Mouse (Mus musculus) T-cell, adult 2 months (primary cell): ENCODE data around the gene March6.
A peak's percentile ranks its signal among the peaks of the same experiment; 100 is the strongest.

Experiments used
- DNase-seq: peaks from one replicate; pipeline ENCODE4 v3.0.0; 2022; ENCODE audit warnings: low spot score

The March6 gene

DNA sequence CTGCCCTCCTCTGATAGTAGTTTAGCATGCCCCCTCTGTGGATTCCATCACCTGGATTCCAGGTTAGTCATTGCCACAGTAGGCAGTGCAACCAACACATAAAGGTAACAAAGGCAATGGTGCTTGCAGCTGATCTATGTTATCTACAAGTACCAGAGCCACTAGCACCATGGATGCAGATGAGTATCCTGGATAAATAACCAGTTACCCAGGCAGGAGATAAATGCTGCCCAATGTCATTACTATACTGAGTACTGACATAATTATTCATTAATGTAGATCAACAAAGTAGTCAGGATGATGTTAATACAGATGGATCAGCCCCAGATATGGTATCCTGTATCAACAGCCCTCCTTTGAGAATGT lies 19.5 kb downstream of the March6 start:
- no peak for DNase-seq

DNA sequence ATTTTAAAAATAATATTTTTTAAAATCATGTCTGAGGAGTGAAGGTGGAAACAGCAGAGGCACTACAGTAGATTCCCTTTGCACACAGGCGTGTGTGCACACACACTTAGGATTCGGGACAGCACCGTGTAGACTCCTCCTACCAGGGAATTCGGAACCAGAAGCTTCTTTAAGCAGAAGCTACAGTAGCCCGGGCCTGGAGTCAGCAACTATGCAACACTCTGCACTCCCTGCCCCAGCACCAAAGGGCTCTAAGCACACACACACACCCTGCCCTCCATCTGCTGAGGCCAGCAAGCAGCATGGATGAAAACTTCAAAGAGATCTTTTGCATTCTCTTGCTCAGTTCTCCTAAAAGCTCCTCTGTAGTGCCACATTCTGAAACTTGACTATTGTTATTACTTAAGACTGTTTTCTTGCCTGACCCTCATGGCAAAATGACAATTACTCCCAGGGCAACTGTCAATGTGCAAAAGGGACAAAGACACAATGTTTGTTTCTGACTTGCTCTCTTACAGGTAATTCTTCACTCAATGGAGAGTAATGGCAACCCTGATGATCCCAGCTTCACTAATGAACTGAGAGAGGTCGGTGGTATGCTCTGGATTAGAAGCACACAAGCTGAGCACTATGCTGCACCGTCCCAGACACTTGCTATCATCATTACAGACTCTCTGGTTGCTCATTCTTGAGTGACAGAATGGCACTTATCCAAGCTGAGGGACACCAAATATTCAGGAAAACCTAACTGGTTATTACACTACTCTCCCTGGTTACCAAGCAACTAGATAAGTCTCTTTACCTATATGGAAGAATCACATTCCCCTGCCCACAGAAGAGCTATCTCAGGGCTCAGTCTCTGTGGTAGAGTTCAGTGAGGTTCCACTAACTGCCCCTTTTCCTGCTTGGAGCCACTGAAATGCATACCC lies 20.1 kb downstream of the March6 start:
- no peak for DNase-seq

DNA sequence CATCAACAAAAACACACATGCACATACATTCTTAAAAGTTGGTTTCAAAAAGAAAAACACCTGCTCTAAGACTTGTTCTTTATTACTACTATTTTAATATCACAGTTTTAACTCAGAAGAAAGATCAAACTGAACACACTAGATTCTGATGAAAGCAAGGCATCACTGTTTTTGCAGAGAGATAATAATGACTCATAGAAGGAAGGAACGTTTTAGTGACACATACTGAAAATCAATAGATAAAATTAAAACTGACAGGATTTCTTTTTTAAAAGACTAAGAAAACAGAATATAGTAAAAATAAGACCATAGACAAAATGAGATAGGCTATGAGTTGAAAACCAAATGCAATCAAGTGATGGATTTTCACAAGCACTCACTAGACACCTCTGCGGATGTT lies 25.8 kb downstream of the March6 start:
- no peak for DNase-seq

DNA sequence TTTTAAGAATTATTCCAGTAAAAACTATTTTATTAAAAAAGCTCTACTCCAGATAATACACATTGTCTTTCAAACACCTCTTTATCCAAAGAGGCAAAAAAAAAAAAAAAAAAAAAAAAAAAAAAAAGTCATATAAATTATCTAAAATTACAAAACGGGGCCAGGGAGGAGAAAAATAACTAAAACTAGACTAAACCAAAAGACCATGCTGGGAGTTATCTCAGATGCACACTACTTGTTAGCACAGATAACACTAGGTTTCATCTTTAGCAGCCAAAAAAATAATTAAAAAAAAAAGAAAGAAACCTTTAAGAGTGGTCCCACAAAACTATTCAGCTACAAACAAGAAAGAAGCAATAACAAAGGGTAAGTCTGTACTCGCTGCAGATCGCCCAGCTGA lies 27.4 kb downstream of the March6 start:
- no peak for DNase-seq

DNA sequence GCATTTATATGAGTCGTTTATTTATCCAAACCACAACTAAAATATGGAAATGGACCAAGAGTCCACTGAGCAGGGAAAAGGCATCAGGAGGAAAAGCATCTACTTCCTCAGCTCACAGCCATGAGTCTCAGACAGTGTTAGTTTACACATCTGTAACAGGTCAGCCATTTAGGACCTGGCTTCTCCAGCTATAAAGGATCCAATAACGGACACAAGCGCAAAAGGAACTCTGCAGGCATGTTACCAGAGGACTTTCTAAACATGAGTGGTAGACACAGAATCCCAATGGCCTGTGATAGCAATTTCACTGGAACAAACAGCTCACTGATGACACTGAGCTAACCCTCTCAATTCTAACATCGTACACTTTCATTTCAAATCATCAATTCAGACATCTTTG lies 27.9 kb downstream of the March6 start:
- no peak for DNase-seq

DNA sequence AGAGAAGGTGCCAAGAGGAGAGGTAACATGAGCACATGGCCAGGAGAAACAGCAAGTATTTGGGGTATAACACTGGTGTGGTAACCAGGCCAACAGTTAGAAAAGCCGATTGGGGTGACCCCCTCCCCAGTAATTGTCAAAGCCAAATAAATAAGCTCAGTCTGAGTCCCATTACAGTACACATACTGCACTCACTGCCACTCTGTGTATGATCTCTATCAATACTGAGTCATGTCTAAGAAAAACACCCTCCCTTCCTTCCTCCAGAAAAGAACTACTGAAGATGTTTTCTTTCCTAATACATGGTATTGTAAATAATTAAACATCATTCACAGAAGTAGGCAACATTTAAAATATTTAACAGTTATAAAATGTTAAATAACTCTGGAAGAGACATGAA lies 28.5 kb downstream of the March6 start:
- no peak for DNase-seq

DNA sequence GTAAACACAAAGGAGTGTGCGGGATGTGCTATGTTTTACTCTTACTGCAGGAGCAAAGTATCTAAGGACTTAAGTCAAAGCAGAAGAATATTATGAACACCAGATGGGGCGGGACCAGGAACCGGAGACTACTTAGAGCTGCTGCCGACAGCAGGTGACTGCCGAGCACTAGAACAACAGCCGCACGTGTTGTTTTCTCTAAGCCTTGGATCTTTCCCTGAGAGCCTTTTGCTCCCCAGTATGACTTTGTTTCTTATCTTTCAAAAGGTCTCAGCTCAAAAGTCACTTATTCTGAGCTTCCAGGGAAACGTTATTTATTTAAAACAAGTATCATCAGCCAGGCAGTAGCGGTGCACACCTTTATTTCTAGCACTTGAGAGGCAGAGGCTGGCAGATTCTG lies 36.0 kb downstream of the March6 start:
- DNase-seq = no peak

DNA sequence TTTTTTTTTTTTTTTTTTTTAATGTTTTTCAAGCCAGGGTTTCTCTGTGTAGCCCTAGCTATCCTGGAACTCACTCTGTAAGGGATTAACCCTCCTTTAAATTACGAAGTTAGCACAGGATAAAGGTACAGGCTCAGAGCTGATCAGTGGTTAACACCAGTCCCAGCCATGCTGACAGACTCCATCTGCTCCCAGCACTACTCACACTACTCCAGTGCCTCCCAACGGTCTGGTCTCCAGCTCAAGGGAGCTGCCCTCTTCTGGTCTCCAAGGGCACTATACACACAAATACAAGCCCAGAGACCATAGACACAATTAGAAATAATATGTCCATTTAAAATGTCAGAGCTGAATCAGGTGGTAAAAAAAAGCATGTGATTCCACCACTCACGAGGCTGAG lies 36.5 kb downstream of the March6 start:
- no peak for DNase-seq

DNA sequence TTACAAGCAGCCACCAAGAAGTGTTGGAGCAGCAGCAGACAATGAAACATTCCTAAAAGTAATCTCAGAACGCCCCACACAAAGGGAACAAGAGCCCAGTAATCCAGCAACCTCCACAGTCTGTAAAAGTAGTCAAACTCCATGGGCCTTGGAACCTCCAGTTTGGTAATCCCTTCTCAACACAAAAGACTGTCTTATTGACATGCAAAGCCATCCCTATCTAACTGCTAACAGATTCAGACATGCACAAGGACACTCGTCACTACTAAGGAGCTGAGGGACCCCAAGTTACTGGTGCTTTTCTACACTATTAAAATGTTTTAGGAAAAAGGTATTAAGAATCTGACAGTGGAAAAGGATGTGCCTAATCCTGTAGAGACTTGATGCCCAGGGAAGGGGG lies 43.4 kb downstream of the March6 start:
- no peak for DNase-seq

DNA sequence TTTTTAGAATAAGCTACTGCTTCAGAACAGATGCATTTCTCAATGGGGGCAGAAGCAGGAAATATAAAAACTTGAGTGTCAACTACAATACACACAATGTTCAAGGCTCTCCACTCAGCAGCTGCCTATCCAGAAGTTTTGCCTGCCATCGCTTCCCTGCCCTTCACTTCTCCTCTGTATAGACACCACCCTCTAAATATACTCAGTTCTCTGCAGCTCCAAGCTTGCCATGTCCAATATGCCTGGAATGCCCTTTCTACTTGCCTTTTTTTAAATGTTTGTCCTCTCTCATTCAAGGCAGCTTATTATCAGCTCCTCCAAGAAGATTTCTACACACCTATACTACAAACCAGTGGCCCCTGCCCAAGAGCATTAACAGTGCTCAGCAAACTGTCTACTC lies 54.2 kb downstream of the March6 start:
- DNase-seq = no peak

DNA sequence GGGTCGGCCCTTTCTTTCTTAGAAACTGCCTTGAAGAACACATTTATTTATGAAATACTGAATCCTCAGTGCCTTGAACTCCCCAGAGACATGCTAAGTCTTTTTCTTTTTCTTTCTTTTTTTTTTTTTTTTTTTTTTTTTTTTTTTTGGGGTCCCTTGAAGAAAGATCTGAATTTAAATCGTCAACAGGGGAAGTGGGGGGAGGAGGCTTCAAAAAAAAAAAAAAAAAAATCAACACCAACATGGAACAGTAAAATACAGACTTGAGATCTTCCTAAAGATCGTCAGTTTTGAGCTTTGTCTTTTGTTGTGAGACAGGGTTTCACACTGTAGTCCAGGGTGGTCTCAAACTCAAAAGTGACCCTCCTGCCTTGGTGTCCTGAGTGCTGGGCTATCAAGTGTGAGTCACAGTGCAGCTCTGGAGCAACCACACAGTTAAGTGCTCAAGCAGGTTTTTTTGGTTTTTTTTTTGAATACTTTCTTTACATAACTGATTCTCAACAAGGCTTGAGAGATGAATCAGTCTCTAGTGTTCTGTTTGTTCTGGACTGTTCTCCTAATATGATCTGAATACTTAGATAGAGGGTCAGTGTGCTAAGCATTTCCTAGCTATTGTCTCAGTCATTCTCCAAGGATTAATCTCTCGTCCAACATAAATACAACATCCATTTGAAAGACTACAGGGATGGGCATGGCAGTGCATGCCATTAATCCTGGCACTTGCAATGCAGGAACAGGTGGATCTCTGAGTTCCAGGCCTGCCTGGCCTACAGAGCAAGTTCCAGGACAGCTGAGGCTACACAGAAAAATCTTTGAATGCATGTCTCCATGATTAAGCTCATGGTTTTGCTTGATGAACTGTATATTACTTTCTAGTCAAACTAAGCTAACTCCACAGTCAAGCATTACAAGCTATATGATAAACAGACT lies 57.9 kb downstream of the March6 start:
- no peak for DNase-seq

DNA sequence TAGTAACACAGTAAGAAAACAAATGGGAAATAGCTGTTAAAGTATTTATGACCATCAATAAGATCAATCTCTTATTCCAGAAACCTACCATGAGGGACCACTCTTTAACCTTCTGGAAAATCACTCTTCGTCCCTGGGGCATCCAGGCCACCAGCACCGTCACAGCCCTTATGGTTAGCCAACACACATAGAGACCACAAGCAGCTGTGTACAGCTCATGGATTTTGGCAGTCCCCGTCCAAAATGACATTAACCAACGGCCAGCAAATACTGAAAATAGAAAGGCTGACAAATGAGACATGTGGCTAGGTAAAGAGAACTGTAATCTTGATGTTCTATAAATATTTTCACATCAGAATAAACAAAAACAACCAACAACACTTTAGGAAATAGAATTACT lies 59.3 kb downstream of the March6 start:
- DNase-seq = no peak

DNA sequence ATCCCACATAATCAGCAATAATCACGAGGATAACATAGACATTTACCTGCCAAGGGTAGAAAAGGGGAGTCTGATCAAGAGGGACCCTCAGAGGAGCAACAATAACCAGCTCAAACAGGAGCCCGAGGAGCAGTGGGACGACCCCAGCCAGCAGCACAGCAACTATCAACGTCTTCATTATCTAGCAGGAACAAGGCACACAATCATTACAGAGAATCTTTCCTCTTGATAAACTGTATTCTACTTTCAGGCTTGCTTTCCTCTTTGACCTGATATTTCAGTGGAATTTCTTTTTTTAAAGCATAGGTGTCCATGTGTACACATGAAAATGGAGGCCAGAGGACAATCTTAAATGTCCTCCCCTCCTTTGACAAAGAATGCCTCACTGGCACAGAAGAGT lies 61.4 kb downstream of the March6 start:
- DNase-seq = no peak

DNA sequence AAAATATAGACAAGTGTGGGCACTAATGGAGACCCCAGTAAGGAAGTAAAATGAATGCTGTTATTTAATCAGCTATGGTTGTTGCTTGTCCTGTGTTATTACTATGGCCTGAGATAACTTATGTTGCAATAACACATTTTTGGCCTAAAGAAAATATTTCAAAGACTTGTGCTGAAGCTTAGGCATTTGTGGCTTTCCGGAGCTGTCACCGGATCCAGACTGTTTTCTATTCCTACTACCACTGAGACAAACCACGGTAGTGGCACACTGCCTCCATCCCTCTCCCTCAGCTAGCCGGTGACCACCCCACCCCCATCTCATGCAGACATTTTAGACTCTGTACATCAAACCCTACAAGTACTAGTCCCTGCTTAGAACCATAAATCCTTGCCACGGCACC lies 62.0 kb downstream of the March6 start:
- no peak for DNase-seq

DNA sequence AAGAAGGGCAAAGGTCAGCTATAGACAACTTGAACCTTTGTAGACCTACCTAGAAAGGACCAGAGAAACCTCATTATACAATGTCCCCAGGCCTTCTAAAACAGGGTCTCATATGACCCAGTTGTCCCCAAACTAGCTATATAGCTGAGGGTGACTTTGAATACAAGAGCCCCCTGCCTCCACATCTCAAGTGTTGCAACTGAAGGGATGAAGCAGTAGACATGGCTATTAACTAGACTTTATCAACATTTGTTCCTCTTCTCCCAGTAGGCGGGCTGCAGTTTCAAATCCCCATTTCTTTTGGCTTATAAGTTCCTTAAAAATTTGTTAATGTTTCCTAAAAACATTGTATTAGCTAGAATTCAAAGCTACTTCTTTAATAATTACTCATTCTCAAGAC lies 64.1 kb downstream of the March6 start:
- DNase-seq = no peak

DNA sequence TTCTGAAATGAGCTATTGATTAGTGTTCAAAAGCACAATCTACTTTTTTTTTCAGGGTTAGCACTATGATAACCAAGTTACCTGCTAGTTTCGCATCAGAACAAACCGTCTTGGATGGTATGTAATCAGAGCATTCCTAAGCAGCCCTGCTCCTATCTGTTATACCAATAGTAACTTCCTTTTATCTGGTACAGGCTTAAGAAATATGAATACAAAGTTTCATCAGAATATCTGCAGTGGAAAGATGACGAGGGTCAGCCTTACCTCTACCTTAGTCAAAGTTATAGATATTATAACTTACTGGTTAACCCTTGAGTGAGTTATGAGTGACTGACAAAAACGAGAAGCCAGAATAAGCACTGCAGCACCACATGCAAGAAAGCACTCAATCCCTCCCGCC lies 64.6 kb downstream of the March6 start:
- DNase-seq = no peak

DNA sequence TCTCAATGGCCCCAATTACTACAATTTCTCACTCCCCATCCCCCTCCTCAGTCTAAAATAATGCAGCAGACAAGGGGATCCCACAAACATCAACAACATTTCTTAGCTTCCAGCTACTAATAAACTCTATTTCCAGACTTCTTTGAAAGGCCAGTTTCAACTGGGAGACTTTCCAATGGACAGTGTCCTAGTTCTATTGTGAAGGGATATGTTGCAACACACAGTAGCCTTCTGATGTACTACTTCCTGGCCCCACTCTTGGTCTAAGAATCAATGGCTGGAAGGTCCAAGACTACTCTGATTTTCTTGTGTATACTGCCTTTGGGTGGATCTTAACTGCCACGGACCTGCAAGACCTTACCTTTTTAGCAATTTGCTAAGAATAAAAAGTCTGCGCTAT lies 65.0 kb downstream of the March6 start:
- DNase-seq = no peak

DNA sequence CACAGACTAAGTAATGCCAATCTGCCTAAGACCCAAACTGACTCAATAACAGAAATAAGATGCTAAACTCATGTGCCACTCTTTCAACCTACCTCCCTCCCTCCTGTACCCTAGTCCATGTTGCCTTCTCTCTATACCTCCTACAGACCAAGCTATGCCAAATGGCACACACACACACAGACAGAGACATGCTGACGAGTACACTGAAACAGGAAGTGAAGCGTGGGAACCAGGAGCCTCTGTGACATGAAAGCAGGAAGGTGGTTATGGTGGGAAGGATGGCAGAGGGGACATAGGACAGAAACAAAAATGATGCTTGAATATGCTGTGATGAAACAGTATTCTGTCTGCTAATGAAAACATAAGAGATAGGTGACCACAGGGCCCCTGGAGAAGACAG lies 70.3 kb downstream of the March6 start:
- DNase-seq = peak; percentile 28

DNA sequence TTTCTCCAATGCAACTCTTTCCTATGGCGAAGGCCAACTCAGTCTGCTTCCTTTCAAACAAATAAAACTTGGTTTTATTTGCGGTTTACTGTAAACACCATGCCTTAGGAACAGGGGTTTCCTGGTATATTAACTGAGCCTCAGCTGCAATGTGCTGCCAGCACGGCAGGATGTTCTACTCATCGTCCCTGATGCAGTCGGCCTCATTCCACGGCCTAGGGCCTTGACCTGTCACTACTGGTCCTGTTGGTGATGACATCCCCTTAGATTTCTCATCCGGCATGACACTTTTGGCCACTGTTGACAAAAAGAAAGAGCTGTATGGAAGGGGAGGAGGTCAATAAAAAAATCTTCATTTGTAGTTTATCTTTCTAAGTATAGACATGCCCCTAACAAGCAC lies 72.8 kb downstream of the March6 start:
- no peak for DNase-seq

DNA sequence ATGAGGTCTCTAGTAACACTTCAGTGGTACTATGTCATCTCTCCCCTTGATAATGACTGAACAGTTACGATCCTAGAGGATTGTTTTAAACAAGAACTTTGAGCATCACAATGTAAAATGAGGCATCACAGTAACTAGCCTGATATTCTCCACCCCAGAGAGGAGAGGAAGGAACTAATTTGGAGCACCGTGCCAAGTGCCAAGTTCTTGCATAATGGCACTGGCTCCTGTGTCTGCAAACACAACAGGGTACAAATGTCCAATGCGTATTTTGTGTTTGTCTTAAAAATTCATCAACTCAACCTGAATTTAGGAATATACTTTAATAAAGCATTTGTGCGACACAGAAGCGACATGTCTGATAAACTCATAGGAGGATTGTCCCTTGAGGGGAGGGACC lies 74.5 kb downstream of the March6 start:
- DNase-seq = no peak

DNA sequence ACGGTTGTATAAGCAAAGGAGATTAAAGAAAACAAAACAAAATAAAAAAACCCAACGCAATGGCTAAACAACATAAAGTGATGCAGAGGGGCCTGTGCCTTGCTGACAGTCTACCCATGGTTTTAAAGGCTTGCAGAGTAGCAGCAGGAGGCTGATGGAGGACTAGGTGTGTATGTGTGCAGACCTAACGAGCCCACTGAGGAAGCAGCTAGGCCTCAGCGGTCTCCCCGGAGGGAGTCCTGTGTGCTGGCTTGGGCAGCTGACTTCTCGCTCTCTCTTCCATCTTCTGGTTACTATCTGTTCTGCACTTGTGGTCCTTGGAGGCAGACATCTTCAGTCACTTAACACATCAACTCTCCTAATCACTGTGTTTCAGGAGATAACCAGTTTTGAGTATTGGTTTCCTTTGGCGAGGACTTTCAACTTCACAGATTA lies 76.0 kb downstream of the March6 start:
- DNase-seq = no peak

DNA sequence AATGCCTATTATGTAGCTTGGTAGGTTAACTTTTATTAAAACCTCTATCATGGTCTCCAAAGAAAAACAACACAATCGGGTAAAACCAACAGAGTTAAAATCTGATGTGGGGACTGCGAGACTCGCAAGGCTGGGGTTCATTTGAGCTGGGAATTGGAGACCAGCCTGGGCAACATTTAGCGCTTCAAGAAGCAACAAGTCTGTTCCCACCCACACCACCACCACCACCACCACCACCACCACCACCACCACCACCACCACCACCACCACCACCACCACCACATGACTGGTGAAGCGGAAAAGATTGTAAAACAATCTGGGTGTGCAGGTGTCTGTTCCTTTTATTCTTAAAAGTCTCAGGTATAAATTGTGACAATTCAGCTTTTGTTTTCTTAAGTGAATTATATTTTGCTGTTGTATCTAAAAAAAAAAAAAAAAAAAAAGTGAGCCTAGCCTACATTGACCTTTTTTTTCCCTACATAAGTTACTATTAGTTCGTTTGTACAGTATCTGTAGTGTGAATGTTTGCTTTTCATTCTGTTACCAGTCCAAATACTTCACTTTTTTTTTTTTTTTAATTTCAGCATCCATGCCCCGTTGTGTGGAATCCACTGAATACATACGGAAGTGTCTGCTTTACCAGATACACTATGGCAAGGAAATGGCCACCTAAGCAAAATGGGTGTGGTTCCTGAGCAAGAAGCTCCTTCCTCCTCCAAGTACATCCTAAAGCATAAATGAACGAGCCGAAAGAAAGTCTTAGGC lies 76.6 kb downstream of the March6 start:
- no peak for DNase-seq
